Mouse (Mus musculus) ES-E14 (cell line): Measurements from ENCODE around the gene Pprc1.

Source experiments
- HCFC1 ChIP-seq: IDR thresholded peaks from 2 replicates; pipeline ENCODE4 v1.6.1; 2012; ENCODE audit warnings: low read length, inconsistent platforms, borderline replicate concordance; ENCODE audit not compliant: insufficient read depth
- MAFK ChIP-seq: IDR thresholded peaks from 2 replicates; pipeline ENCODE4 v1.6.1; 2014; ENCODE audit warnings: mild to moderate bottlenecking, low read depth, low read length, inconsistent platforms; ENCODE audit not compliant: insufficient read depth

GRCm38 (mm10) chr19:46073285-46073684 lies 28.6 kb downstream of the Pprc1 start:
- TF ChIP-seq HCFC1 (no peak), MAFK (no peak)
